Mouse (Mus musculus): Measurements from ENCODE around the gene Rbfox1. TPM values are rescaled to one million over a fixed set of nuclear protein-coding genes. Genes with fewer than 3 reads are reported as not detected.

Gene Rbfox1
- polyA plus RNA-seq, 1 experiment from 2014 or later: 2.3 TPM

- Histone ChIP-seq H3K9me3 (ENCODE audit: control insufficient read depth) (no peaks in the 10 kb centered on the region), H3K4me1 (replicated peaks; ENCODE audit: control insufficient read depth, insufficient read depth, low read length) (no peaks in the 10 kb centered on the region), H3K4me2 (replicated peaks; ENCODE audit: low read depth) (no peak overlapping the region), H3K36me3 (ENCODE audit: control insufficient read depth, insufficient read depth) (no peaks in the 10 kb centered on the region), H3K27me3 (replicated peaks; ENCODE audit: control insufficient read depth, insufficient read depth, low read length) (no peaks in the 10 kb centered on the region), H3K27ac (ENCODE audit: low read depth, low read length) (no peak overlapping the region), H3K9ac (ENCODE audit: low read depth, low read length) (no peak overlapping the region), H3K4me3 (ENCODE audit: low read depth, low read length) (no peak overlapping the region)
- peak; percentile 35; the same call in 1 of the 2 replicates for TF ChIP-seq CTCF (IDR thresholded peaks at IDR 0.05; ENCODE audit: low read depth)
- WGBS: 33% methylated on average over 1 of the region's 1 CpGs
- ATAC-seq: no peak
Observed at GRCm38 (mm10) chr16:7275901-7276300, 1390.7 kb downstream of the Rbfox1 start.

GRCm38 (mm10) chr16:7279544-7279943 lies 1394.4 kb downstream of the Rbfox1 start:
- 67% methylated on average over 5 of the region's 5 CpGs for WGBS
- H3K9me3 ChIP-seq (ENCODE audit: control insufficient read depth): no peaks in the 10 kb centered on the region
- no peak for ATAC-seq
- H3K27me3 ChIP-seq (replicated peaks; ENCODE audit: control insufficient read depth, insufficient read depth, low read length): no peaks in the 10 kb centered on the region
- TF ChIP-seq CTCF (IDR thresholded peaks at IDR 0.05; ENCODE audit: low read depth): no peak
- H3K4me2 ChIP-seq (replicated peaks; ENCODE audit: low read depth): no peak overlapping the region
- no peak overlapping the region for H3K4me3 ChIP-seq (ENCODE audit: low read depth, low read length)
- H3K27ac ChIP-seq (ENCODE audit: low read depth, low read length): no peak overlapping the region
- H3K4me1 ChIP-seq (replicated peaks; ENCODE audit: control insufficient read depth, insufficient read depth, low read length): no peaks in the 10 kb centered on the region
- no peaks in the 10 kb centered on the region for H3K36me3 ChIP-seq (ENCODE audit: control insufficient read depth, insufficient read depth)
- H3K9ac ChIP-seq (ENCODE audit: low read depth, low read length): no peak overlapping the region

- Histone ChIP-seq H3K9ac (ENCODE audit: low read depth, low read length) (no peak overlapping the region), H3K4me3 (ENCODE audit: low read depth, low read length) (no peak overlapping the region), H3K4me2 (replicated peaks; ENCODE audit: low read depth) (no peak overlapping the region), H3K36me3 (ENCODE audit: control insufficient read depth, insufficient read depth) (no peaks in the 10 kb centered on the region), H3K9me3 (ENCODE audit: control insufficient read depth) (no peaks in the 10 kb centered on the region), H3K27ac (ENCODE audit: low read depth, low read length) (no peak overlapping the region), H3K27me3 (replicated peaks; ENCODE audit: control insufficient read depth, insufficient read depth, low read length) (no peaks in the 10 kb centered on the region), H3K4me1 (replicated peaks; ENCODE audit: control insufficient read depth, insufficient read depth, low read length) (no peaks in the 10 kb centered on the region)
- TF ChIP-seq CTCF (IDR thresholded peaks at IDR 0.05; ENCODE audit: low read depth): no peak
- WGBS: 76% methylated on average over 7 of the region's 7 CpGs
- ATAC-seq: no peak
Observed at GRCm38 (mm10) chr16:7282257-7282656, 1397.1 kb downstream of the Rbfox1 start.

GRCm38 (mm10) chr16:7292985-7293805 lies 1408.0 kb downstream of the Rbfox1 start:
- 84% methylated on average over 16 of the region's 16 CpGs for WGBS

GRCm38 (mm10) chr16:7302416-7302815 lies 1417.3 kb downstream of the Rbfox1 start:
- Histone ChIP-seq H3K4me1 (replicated peaks; ENCODE audit: control insufficient read depth, insufficient read depth, low read length) (no peaks in the 10 kb centered on the region), H3K36me3 (ENCODE audit: control insufficient read depth, insufficient read depth) (no peaks in the 10 kb centered on the region), H3K9ac (ENCODE audit: low read depth, low read length) (no peak overlapping the region), H3K4me2 (replicated peaks; ENCODE audit: low read depth) (no peak overlapping the region), H3K27me3 (replicated peaks; ENCODE audit: control insufficient read depth, insufficient read depth, low read length) (no peaks in the 10 kb centered on the region), H3K9me3 (ENCODE audit: control insufficient read depth) (no peaks in the 10 kb centered on the region), H3K27ac (ENCODE audit: low read depth, low read length) (no peak overlapping the region), H3K4me3 (ENCODE audit: low read depth, low read length) (no peak overlapping the region)
- 70% methylated on average over 3 of the region's 3 CpGs for WGBS
- ATAC-seq: no peak
- no peak for TF ChIP-seq CTCF (IDR thresholded peaks at IDR 0.05; ENCODE audit: low read depth)

More at GRCm38 (mm10) chr16:7292985-7293805, 1408.0 kb downstream of the Rbfox1 start:
- Histone ChIP-seq H3K27me3 (replicated peaks; ENCODE audit: control insufficient read depth, insufficient read depth, low read length) (no peaks in the 10 kb centered on the region), H3K4me2 (replicated peaks; ENCODE audit: low read depth) (no peak overlapping the region), H3K36me3 (ENCODE audit: control insufficient read depth, insufficient read depth) (no peaks in the 10 kb centered on the region), H3K4me1 (replicated peaks; ENCODE audit: control insufficient read depth, insufficient read depth, low read length) (no peaks in the 10 kb centered on the region), H3K27ac (ENCODE audit: low read depth, low read length) (no peak overlapping the region), H3K9me3 (ENCODE audit: control insufficient read depth) (no peaks in the 10 kb centered on the region), H3K4me3 (ENCODE audit: low read depth, low read length) (no peak overlapping the region), H3K9ac (ENCODE audit: low read depth, low read length) (no peak overlapping the region)
- no peak for ATAC-seq
- no peak for TF ChIP-seq CTCF (IDR thresholded peaks at IDR 0.05; ENCODE audit: low read depth)

- Histone ChIP-seq H3K9me3 (ENCODE audit: control insufficient read depth) (no peaks in the 10 kb centered on the region), H3K36me3 (ENCODE audit: control insufficient read depth, insufficient read depth) (no peaks in the 10 kb centered on the region), H3K27ac (ENCODE audit: low read depth, low read length) (no peak overlapping the region), H3K4me2 (replicated peaks; ENCODE audit: low read depth) (no peak overlapping the region), H3K4me3 (ENCODE audit: low read depth, low read length) (no peak overlapping the region), H3K9ac (ENCODE audit: low read depth, low read length) (no peak overlapping the region), H3K4me1 (replicated peaks; ENCODE audit: control insufficient read depth, insufficient read depth, low read length) (no peaks in the 10 kb centered on the region), H3K27me3 (replicated peaks; ENCODE audit: control insufficient read depth, insufficient read depth, low read length) (no peaks in the 10 kb centered on the region)
- TF ChIP-seq CTCF (IDR thresholded peaks at IDR 0.05; ENCODE audit: low read depth): no peak
- no peak for ATAC-seq
- WGBS: 81% methylated on average over 3 of the region's 3 CpGs
Observed at GRCm38 (mm10) chr16:7329196-7329595, 1444.0 kb downstream of the Rbfox1 start.
